Mouse (Mus musculus) liver, postnatal 0 days (tissue): ENCODE data around the gene Xpo5. TPM values are rescaled to one million over a fixed set of nuclear protein-coding genes. Genes with fewer than 3 reads are reported as not detected.

Experiments
- ATAC-seq: fragments of 200-750 bp; cut with Nextera tagmentation; 2 replicates; pipeline ENCODE4 v1.8.0; 2017; ENCODE audit warnings: mild to moderate bottlenecking, moderate library complexity
- DNase-seq: peaks from one replicate; pipeline ENCODE4 v3.0.0-alpha.2; 2016
- H3K27ac ChIP-seq: fragments of 300-500 bp; sonication (generic); 2 replicates; pipeline ENCODE4 v1.5.1; 2014; ENCODE audit warnings: antibody characterized with exemption, moderate library complexity, mild to moderate bottlenecking, low read depth
- H3K27me3 ChIP-seq: fragments of 300-500 bp; sonication (generic); 2 replicates; pipeline ENCODE4 v1.6.1; 2014; ENCODE audit warnings: low read length, control low read depth, mixed read lengths; ENCODE audit not compliant: insufficient read depth
- H3K36me3 ChIP-seq: fragments of 300-500 bp; sonication (generic); replicated peaks from 2 replicates; pipeline ENCODE4 v1.6.1; 2014; ENCODE audit warnings: mild to moderate bottlenecking, control low read depth, low read length, moderate library complexity, mixed read lengths; ENCODE audit not compliant: insufficient read depth
- H3K4me1 ChIP-seq: fragments of 300-500 bp; sonication (generic); 2 replicates; pipeline ENCODE4 v1.6.1; 2014; ENCODE audit warnings: antibody characterized with exemption, mild to moderate bottlenecking, control low read depth; ENCODE audit not compliant: insufficient read depth
- H3K4me2 ChIP-seq: fragments of 300-500 bp; sonication (generic); 2 replicates; pipeline ENCODE4 v1.6.1; 2014; ENCODE audit warnings: low read depth, mild to moderate bottlenecking, low read length, moderate library complexity, mixed read lengths
- H3K4me3 ChIP-seq: fragments of 300-500 bp; sonication (generic); 2 replicates; pipeline ENCODE4 v1.5.1; 2014; ENCODE audit warnings: low read depth, low read length
- H3K9ac ChIP-seq: fragments of 300-500 bp; sonication (generic); replicated peaks from 2 replicates; pipeline ENCODE4 v1.6.1; 2014; ENCODE audit warnings: mild to moderate bottlenecking, moderate library complexity
- H3K9me3 ChIP-seq: fragments of 300-500 bp; sonication (generic); 2 replicates; pipeline ENCODE4 v1.6.1; 2016; ENCODE audit warnings: mild to moderate bottlenecking, control low read depth, low read length, mixed read lengths
- CTCF ChIP-seq: sonication (generic); IDR thresholded peaks from 2 replicates; pipeline ENCODE4 v1.5.1; 2016; ENCODE audit warnings: antibody characterized with exemption, low read depth
- EP300 ChIP-seq: IDR thresholded peaks from 2 replicates; pipeline ENCODE4 v1.6.1; 2016; ENCODE audit warnings: antibody characterized with exemption, low read depth, mild to moderate bottlenecking
- WGBS: fragments of 180-500 bp; shearing (Covaris S2); extraction: QIAGEN DNeasy Blood & Tissue Kit; methylation state at CpG from one replicate; pipeline ENCODE4 v1.1.7; 2014; ENCODE audit not compliant: insufficient replicate concordance; 5-methylcytosine and 5-hydroxymethylcytosine counted together
- polyA plus RNA-seq: library from polyadenylated mRNA; unstranded; fragments of >200 nt; fragmentation: Nextera tagmentation; extraction: Ambion mirVana; gene quantifications from 2 replicates; pipeline ENCODE4 v1.2.1, GENCODE M21; 2015

The Xpo5 gene
- polyA plus RNA-seq, 1 experiment from 2014 or later, result 8.7 TPM

GRCm38 (mm10) chr17:46274465-46274864 lies 71.9 kb downstream of the Xpo5 start:
- Histone ChIP-seq H3K9ac (no peak overlapping the region), H3K4me3 (no peak overlapping the region), H3K9me3 (no peaks in the 10 kb centered on the region), H3K27me3 (no peaks in the 10 kb centered on the region), H3K27ac (no peak overlapping the region), H3K36me3 (peaks cover 46% of the 10 kb centered on the region), H3K4me2 (no peak overlapping the region), H3K4me1 (no peaks in the 10 kb centered on the region)
- DNase-seq (no peak), ATAC-seq (no peak)
- no peak for TF ChIP-seq CTCF
- 85% methylated on average over 6 of the region's 6 CpGs for WGBS

DNA sequence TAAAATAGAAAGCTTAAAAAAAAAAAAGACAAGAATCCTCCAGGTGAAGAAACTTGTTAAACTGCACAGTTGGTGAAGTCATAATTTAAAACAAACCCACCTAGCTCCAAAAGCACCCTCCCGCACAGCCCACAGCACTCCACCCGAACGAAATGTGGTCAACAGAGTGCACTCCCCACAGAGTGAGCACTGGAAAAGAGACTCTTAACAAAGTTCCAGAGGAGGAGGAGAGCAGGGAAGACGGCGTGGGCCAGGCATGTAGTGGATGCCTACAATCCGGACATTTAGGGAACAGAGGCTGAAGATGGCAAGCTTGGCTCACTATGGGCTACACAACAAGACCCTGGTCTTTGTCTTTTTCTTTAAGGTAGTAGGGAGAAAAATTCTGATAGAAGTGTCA lies 72.5 kb downstream of the Xpo5 start:
- WGBS, result 87% methylated on average over 6 of the region's 6 CpGs
- Histone ChIP-seq H3K27ac (no peak overlapping the region), H3K4me1 (no peaks in the 10 kb centered on the region), H3K27me3 (no peaks in the 10 kb centered on the region), H3K4me3 (no peak overlapping the region), H3K4me2 (no peak overlapping the region), H3K36me3 (peaks cover 43% of the 10 kb centered on the region), H3K9ac (no peak overlapping the region), H3K9me3 (no peaks in the 10 kb centered on the region)
- no peak for TF ChIP-seq CTCF
- no peak for TF ChIP-seq EP300
- ATAC-seq (no peak), DNase-seq (no peak)

DNA sequence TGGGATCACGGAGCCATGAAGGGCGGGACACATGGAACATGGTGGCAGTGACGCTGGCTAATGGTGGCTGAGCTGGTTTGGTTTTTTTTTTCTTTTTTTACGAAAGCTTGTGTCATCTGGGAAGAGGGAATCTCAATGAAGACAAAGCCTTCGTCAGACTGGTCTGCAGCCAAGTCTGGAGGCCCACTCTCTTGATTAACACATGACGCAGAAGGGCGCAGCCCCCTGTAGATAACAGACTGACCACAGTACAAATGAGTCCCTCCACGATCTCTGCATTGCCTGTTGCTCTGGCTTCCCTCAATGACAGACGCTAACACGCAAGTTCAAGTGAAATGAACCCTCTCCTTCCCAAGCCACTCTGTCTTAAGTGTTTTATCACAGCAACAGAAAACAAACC lies 72.9 kb downstream of the Xpo5 start:
- WGBS, result 78% methylated on average over 10 of the region's 10 CpGs
- ATAC-seq (no peak), DNase-seq (no peak)
- no peaks in the 10 kb centered on the region for H3K4me1 ChIP-seq
- H3K27ac ChIP-seq, result no peak overlapping the region
- no peaks in the 10 kb centered on the region for H3K9me3 ChIP-seq
- H3K27me3 ChIP-seq, result no peaks in the 10 kb centered on the region
- H3K4me3 ChIP-seq, result no peak overlapping the region
- H3K9ac ChIP-seq, result no peak overlapping the region
- no peak overlapping the region for H3K4me2 ChIP-seq
- peaks cover 46% of the 10 kb centered on the region for H3K36me3 ChIP-seq
- TF ChIP-seq EP300 (no peak), CTCF (no peak)

- no peak overlapping the region for H3K27ac ChIP-seq
- TF ChIP-seq CTCF, result no peak
- no peak for TF ChIP-seq EP300
- no peaks in the 10 kb centered on the region for H3K27me3 ChIP-seq
- H3K4me3 ChIP-seq, result no peak overlapping the region
- ATAC-seq (no peak), DNase-seq (no peak)
- no peak overlapping the region for H3K4me2 ChIP-seq
- peaks cover 10% of the 10 kb centered on the region for H3K4me1 ChIP-seq
- WGBS, result 87% methylated on average over 4 of the region's 4 CpGs
- no peak overlapping the region for H3K9ac ChIP-seq
- H3K36me3 ChIP-seq, result peaks cover 31% of the 10 kb centered on the region
- no peaks in the 10 kb centered on the region for H3K9me3 ChIP-seq
Observed at GRCm38 (mm10) chr17:46277586-46277985, 75.0 kb downstream of the Xpo5 start.

DNA sequence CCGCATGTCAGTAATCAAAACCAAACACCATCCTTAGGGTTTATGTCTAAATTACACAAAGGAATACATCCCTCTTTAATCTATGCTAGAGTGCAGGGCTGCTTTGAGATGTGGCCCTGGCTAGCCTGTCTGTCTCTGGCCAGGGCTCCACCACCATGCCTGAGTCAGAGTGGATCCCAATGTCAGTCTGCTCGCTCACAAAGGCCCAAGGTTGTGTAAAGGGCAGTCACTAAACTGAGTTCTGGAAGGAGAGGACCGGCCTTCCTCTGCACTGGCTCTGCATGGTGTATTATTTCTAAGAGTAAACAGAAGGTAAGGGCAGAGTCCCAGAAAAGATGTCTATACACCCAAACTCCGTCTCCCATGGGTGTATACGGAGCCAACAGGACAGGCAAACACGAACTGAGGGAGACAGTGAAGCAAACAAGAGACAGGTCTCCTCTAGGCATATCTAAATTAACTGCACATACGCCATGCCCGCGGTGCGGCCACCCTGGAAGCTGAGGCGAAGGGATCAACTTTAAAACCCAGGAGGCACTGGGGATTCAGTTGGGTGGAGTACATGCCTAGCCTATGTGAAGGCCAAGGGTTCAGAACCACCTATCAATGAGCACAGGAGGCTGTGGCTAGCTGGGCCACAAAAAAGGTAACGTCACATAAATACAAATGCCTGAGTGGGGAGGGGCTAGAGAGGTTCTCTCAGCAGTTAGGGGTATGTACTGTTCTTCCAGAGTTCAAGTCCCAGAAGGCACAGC lies 75.6 kb downstream of the Xpo5 start:
- no peaks in the 10 kb centered on the region for H3K27me3 ChIP-seq
- no peak overlapping the region for H3K27ac ChIP-seq
- H3K4me2 ChIP-seq, result no peak overlapping the region
- TF ChIP-seq EP300, result no peak
- no peak for TF ChIP-seq CTCF
- WGBS, result 80% methylated on average over 12 of the region's 12 CpGs
- peaks cover 13% of the 10 kb centered on the region for H3K4me1 ChIP-seq
- H3K4me3 ChIP-seq, result no peak overlapping the region
- no peak overlapping the region; the same call in 1 of the 2 replicates for H3K9ac ChIP-seq
- ATAC-seq (no peak), DNase-seq (no peak)
- H3K9me3 ChIP-seq, result no peaks in the 10 kb centered on the region
- H3K36me3 ChIP-seq, result peaks cover 31% of the 10 kb centered on the region

- DNase-seq, result peak; percentile 94
- no peaks in the 10 kb centered on the region for H3K27me3 ChIP-seq
- H3K36me3 ChIP-seq, result peaks cover 21% of the 10 kb centered on the region
- H3K4me3 ChIP-seq, result peak within 1 kb of the TSS; percentile 77
- TF ChIP-seq CTCF (no peak), EP300 (no peak)
- H3K27ac ChIP-seq, result peak within 1 kb of the TSS; percentile 73
- ATAC-seq, result peak; percentile 99
- peak within 1 kb of the TSS; percentile 89 for H3K4me2 ChIP-seq
- peak within 1 kb of the TSS; percentile 83 for H3K9ac ChIP-seq
- under 1% methylated on average over 37 of the region's 37 CpGs for WGBS
- H3K4me1 ChIP-seq, result peaks cover 16% of the 10 kb centered on the region
- H3K9me3 ChIP-seq, result no peaks in the 10 kb centered on the region
Observed at GRCm38 (mm10) chr17:46282483-46283123, 80.0 kb downstream of the Xpo5 start, which contains the start of gene Tjap1. TSS of gene Tjap1 (minus strand) at chr17:46283026.
